Mouse (Mus musculus): ENCODE measurements around the gene Gstp2.

DNA sequence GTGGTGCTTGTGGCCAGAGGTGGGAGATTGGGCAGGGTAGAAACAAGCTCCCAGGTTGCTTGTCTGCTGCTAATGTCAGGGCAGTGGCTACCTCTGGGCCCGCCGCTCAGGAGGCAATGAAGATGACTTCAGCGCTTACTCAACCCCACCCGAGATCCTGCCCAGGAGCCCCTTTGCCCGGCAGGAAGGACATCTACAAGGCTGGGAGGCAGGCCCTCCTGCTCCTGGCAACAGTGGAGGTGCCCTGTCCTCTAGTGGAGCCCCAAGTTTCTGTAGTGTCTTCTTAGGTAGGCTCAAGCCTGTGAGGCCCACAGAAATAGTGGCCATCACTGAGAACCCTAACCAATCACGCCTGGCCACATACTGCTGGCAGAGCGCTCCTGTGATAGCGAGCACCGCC, 40.7 kb downstream of the Gstp2 start:
- TF ChIP-seq EP300 (IDR thresholded peaks at IDR 0.05) (no peak), CTCF (IDR thresholded peaks at IDR 0.05) (no peak)
